Mouse (Mus musculus) kidney, embryonic 15.5 days (tissue): ENCODE measurements around the gene Dbh. TPM values are rescaled to one million over a fixed set of nuclear protein-coding genes. Genes with fewer than 3 reads are reported as not detected.

ENCODE experiments used
- ATAC-seq: fragments of 200-750 bp; cut with Nextera tagmentation; replicated peaks from 2 replicates; pipeline ENCODE4 v1.8.0; 2017; ENCODE audit warnings: moderate TSS enrichment; ENCODE audit not compliant: low FRiP score
- H3K27ac ChIP-seq: fragments of 300-500 bp; sonication (generic); 2 replicates; pipeline ENCODE4 v1.5.1; 2015; ENCODE audit warnings: mild to moderate bottlenecking, inconsistent platforms
- H3K27me3 ChIP-seq: fragments of 300-500 bp; sonication (generic); 2 replicates; pipeline ENCODE4 v1.6.1; 2015; ENCODE audit warnings: inconsistent platforms
- H3K36me3 ChIP-seq: fragments of 300-500 bp; sonication (generic); 2 replicates; pipeline ENCODE4 v1.6.1; 2015; ENCODE audit warnings: inconsistent platforms
- H3K4me1 ChIP-seq: fragments of 300-500 bp; sonication (generic); 2 replicates; pipeline ENCODE4 v1.6.1; 2015; ENCODE audit warnings: inconsistent platforms
- H3K4me2 ChIP-seq: fragments of 300-500 bp; sonication (generic); 2 replicates; pipeline ENCODE4 v1.6.1; 2015; ENCODE audit warnings: moderate library complexity, mild to moderate bottlenecking, inconsistent platforms
- H3K4me3 ChIP-seq: fragments of 300-500 bp; sonication (generic); replicated peaks from 2 replicates; pipeline ENCODE4 v1.5.1; 2015; ENCODE audit warnings: mild to moderate bottlenecking, inconsistent platforms
- H3K9ac ChIP-seq: fragments of 300-500 bp; sonication (generic); 2 replicates; pipeline ENCODE4 v1.6.1; 2015; ENCODE audit warnings: mild to moderate bottlenecking, inconsistent platforms
- H3K9me3 ChIP-seq: fragments of 300-500 bp; sonication (generic); replicated peaks from 2 replicates; pipeline ENCODE4 v1.6.1; 2016; ENCODE audit warnings: inconsistent platforms
- WGBS: fragments of 180-500 bp; shearing (Covaris S2); methylation state at CpG from one replicate; pipeline ENCODE4 v1.1.7; 2015; ENCODE audit warnings: mixed read lengths; 5-methylcytosine and 5-hydroxymethylcytosine counted together
- polyA plus RNA-seq: library from polyadenylated mRNA; unstranded; fragments of >200 nt; fragmentation: Nextera tagmentation; extraction: Ambion mirVana; gene quantifications from 2 replicates; pipeline ENCODE4 v1.2.1, GENCODE M21; 2015

Gene Dbh
- 3.5 and 19.1 TPM in 2 replicates for polyA plus RNA-seq

DNA sequence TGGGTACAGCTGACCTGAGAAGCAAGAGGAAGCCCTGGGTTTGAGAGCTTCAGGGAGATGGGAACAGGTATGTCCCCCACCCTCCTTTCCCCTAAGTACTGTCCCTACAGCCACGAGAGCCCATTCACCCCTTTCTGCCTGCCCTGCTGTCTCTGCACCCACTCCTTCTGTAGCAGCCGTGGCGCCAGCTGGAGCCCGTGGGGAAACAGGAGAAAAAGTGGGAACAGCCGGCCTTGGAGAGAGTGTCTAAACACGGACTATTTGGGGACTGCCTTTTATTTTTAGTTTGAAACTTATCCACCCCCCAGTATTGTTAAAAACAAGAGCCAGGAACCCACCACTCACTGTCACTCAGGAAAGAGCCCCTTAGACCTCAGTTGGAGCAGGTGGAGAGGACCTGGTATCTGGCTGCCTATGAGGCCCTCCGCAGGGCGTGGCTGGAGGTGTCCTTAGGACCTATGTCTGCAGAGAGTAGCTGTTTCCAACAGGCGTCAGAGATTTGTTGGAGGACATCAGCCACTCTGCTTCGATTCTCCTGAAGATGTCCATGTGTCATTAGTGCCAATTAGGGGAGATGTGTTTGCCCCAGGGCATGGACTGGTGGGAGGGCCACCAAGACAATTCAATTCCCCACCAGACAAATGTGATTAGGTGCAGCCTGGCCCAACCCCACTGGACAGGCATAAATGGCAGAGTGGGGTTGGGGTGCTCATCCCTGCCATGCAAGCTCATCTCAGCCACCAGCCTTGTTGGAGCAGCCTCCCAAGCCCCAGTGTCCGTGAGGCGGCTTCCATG, at the start of gene Dbh:
Gene Dbh (plus strand): TSS at position 438 of the 795 bp plus-strand sequence.
- Histone ChIP-seq H3K4me3 (no peak within 1 kb of the TSS), H3K36me3 (no peaks in the 10 kb centered on the region), H3K27ac (no peak within 1 kb of the TSS), H3K4me2 (no peak within 1 kb of the TSS), H3K27me3 (no peaks in the 10 kb centered on the region), H3K9ac (no peak within 1 kb of the TSS), H3K4me1 (no peaks in the 10 kb centered on the region), H3K9me3 (no peaks in the 10 kb centered on the region)
- ATAC-seq: no peak
- WGBS: 74% methylated on average over 12 of the region's 12 CpGs

DNA sequence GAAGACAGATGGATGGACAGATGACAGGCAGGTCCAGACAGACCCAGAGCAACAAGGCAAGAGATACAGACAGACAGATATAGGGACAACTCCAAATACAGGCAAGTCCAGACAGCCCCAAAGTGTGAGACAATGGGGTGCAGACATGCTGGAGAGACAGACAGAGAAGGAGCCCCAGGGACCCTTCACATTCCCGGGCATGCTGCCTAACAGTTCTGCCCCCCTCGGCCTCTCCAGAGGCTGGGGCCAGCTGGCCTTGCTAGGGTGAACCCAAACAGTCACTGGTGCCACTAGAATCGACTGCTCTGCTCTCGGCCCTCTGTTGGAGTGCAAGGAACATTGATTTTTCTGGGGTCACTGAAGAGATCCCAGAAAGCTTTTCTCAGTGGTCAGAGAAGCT, 46.6 kb upstream of the Dbh start:
- no peak for ATAC-seq
- no peaks in the 10 kb centered on the region for H3K36me3 ChIP-seq
- WGBS: 60% methylated on average over 4 of the region's 4 CpGs
- H3K27me3 ChIP-seq: no peaks in the 10 kb centered on the region
- H3K4me2 ChIP-seq: no peak overlapping the region
- peaks cover 16% of the 10 kb centered on the region for H3K4me1 ChIP-seq
- no peak overlapping the region for H3K9ac ChIP-seq
- H3K9me3 ChIP-seq: no peaks in the 10 kb centered on the region
- H3K27ac ChIP-seq: no peak overlapping the region
- no peak overlapping the region for H3K4me3 ChIP-seq

DNA sequence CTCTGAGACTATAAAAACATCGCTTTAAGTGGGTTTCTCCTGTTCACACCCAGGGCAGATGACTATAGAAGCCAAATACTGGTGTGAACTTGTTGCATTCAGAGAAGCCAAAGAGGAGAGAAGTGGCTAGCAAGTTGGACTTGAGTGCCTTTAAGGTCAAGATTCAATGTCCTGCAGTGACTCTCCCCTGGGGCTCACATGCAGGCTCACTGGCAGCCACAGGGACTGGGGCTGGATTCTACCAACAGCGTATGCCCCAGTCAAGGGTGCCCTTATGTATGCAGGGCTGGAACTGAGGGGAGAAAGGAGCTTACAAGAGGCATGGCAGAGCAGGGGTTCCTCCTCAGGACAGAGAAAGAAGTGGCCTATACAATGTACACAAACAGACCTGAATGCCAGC, 45.3 kb upstream of the Dbh start:
- Histone ChIP-seq H3K27ac (no peak overlapping the region), H3K27me3 (no peaks in the 10 kb centered on the region), H3K4me3 (no peak overlapping the region), H3K36me3 (no peaks in the 10 kb centered on the region), H3K9ac (no peak overlapping the region), H3K4me2 (no peak overlapping the region), H3K9me3 (no peaks in the 10 kb centered on the region), H3K4me1 (peaks cover 16% of the 10 kb centered on the region)
- ATAC-seq: no peak
- 74% methylated on average over 2 of the region's 2 CpGs for WGBS

DNA sequence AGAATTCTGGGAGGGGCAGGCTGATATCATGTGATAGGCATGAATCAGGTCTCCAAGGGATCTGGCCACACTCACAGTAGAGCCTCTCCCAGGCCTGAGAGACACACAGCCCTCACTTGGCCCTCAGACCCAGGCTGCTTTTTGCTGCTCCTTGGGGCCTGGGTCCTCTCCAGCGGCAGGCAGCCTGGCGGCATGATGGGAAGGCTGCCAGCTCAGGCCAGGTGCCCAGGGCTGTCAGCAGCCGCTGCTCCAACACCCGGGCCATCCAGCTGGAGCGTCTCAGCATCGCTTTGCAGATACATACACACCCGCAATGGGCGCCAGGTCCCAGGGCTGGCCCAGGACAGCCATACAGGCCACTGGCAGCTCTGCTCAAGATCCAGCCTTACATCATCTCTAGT, 44.8 kb upstream of the Dbh start:
- no peak overlapping the region for H3K9ac ChIP-seq
- ATAC-seq: no peak
- no peaks in the 10 kb centered on the region for H3K27me3 ChIP-seq
- no peak overlapping the region for H3K4me3 ChIP-seq
- WGBS: 76% methylated on average over 8 of the region's 8 CpGs
- no peak overlapping the region for H3K4me2 ChIP-seq
- peaks cover 16% of the 10 kb centered on the region for H3K4me1 ChIP-seq
- H3K9me3 ChIP-seq: no peaks in the 10 kb centered on the region
- H3K27ac ChIP-seq: no peak overlapping the region
- no peaks in the 10 kb centered on the region for H3K36me3 ChIP-seq

DNA sequence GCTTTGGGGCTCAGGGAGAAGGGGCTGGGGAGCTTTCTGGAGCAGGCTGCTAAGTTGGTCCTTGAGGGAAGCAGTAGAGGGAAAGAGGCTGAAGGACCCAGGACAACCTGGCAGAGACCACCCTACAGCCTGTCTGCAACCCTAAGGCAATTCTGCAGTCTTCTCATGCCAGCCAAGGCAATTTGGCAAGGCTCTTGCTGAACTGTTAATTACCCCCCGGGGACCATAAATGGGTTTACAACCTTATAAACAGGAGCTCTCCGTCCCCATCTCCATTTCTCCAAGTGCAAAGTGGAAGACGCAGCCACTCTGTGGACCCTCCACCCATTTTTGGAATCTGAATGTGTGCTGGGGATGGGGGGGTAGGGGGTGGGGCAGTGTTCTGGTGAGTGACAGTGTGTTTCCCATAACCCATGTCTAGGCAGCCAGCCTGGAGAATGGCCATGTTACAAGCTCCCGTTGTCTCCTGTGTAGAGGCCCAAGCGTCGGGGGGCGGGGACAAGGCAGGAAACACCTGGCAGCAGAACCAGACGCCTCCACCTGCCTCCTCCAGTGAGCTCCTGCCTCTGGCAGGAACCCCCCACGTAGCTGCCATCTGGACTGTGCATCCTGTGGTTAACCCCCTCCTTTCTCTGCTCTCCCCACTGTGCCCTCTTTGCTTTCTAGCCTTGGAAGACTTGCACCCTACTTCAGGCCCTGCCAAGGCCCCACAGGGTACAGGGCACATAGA, 43.2 kb upstream of the Dbh start:
- peaks cover 16% of the 10 kb centered on the region for H3K4me1 ChIP-seq
- no peaks in the 10 kb centered on the region for H3K27me3 ChIP-seq
- no peak overlapping the region for H3K9ac ChIP-seq
- ATAC-seq: no peak; the same call in 1 of the 2 replicates
- no peak overlapping the region for H3K4me2 ChIP-seq
- no peaks in the 10 kb centered on the region for H3K9me3 ChIP-seq
- 8% methylated on average over 9 of the region's 9 CpGs for WGBS
- H3K36me3 ChIP-seq: no peaks in the 10 kb centered on the region
- no peak overlapping the region for H3K4me3 ChIP-seq
- H3K27ac ChIP-seq: no peak overlapping the region

DNA sequence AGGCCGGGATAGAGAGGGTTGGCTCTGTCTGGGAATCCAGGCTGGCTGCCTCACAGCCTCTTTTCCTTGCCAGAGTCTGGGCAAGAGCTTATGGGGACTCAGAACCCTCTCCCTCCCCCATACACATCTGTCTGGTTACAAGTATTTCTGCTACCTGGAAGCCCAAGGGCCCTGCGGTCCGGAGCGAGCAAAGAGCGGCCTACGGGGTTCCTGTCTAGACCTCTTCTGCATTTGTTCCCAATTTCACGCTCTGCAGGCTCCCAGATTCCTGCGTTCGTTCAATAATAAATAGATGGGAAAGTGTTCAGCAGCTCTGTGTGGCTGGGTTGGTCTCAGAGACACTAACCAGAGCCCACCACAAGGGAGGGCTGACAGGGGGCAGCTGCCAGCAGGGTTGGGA, 42.5 kb upstream of the Dbh start:
- Histone ChIP-seq H3K9me3 (no peaks in the 10 kb centered on the region), H3K4me2 (no peak overlapping the region), H3K27me3 (no peaks in the 10 kb centered on the region), H3K4me1 (peaks cover 16% of the 10 kb centered on the region), H3K4me3 (no peak overlapping the region), H3K27ac (no peak overlapping the region), H3K36me3 (no peaks in the 10 kb centered on the region), H3K9ac (no peak overlapping the region)
- no peak for ATAC-seq
- WGBS: 51% methylated on average over 9 of the region's 9 CpGs

DNA sequence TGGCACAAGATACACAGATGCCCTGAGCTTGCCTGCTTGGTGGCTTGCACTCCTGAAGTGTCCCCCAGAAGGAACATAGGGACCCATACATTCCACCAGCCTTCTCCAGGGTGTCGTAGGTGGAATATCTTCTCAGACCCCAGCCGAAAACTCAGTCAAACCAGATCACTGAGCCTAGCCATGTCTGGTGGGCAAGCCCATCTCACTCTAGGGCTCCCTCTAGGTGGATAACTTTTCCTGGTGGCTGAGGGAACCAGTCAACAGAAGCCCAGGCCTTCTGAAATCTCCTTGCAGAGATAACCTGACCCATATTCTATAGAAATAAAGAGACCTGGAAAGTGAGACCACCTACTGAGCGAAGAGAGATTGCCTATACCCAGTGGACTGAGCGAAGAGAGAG, 41.9 kb upstream of the Dbh start:
- H3K4me3 ChIP-seq: no peak overlapping the region
- H3K4me2 ChIP-seq: no peak overlapping the region
- H3K27me3 ChIP-seq: no peaks in the 10 kb centered on the region
- peaks cover 16% of the 10 kb centered on the region for H3K4me1 ChIP-seq
- H3K9ac ChIP-seq: no peak overlapping the region
- no peaks in the 10 kb centered on the region for H3K36me3 ChIP-seq
- no peak overlapping the region for H3K27ac ChIP-seq
- no peaks in the 10 kb centered on the region for H3K9me3 ChIP-seq
- WGBS: 82% methylated on average over 4 of the region's 4 CpGs
- no peak for ATAC-seq

DNA sequence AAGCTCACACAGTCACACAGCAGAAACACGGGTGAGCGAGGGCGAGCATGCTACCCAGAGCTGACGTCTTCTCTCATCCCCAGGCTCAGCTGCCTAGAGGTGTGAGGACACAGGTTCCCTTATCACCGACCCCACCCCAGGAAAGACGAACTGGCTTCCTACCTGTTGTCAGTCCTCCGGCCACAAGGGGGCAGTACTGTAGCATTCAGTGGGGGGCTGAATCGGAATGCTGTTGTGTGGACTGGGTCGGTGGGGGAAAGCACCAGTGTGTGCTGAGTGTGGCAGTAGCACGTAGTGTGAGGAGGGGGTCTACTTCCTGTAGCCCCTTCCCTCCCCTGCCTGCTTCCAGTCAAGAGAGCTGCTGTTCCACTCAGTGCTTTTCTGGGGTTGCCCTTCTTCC, 39.1 kb upstream of the Dbh start:
- no peak overlapping the region for H3K27ac ChIP-seq
- no peak overlapping the region for H3K9ac ChIP-seq
- no peaks in the 10 kb centered on the region for H3K9me3 ChIP-seq
- H3K4me3 ChIP-seq: no peak overlapping the region
- no peak overlapping the region for H3K4me2 ChIP-seq
- WGBS: 38% methylated on average over 10 of the region's 10 CpGs
- peaks cover 16% of the 10 kb centered on the region for H3K4me1 ChIP-seq
- H3K27me3 ChIP-seq: no peaks in the 10 kb centered on the region
- no peak for ATAC-seq
- H3K36me3 ChIP-seq: no peaks in the 10 kb centered on the region

DNA sequence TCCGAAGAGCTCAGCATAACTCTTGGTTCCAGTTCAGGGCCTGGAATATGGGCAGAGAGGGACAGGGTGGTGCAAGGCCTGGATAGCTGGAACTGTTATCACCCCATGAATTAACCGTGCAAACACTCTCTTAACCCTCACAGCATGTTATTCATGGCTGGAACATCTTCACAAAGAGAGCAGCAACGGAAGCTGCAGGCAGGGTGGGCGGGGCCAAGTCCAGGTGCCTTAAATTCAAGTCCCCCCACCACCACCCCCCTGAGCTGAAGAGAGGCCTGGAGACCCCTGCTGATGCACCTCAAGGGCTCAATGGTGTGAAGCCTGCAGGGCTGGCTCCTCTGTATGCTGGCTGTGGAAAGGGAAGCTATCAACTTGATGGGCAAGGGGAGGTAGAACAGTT, 38.5 kb upstream of the Dbh start:
- Histone ChIP-seq H3K4me2 (no peak overlapping the region), H3K9me3 (no peaks in the 10 kb centered on the region), H3K4me1 (peaks cover 11% of the 10 kb centered on the region), H3K27ac (no peak overlapping the region), H3K4me3 (no peak overlapping the region), H3K36me3 (no peaks in the 10 kb centered on the region), H3K9ac (no peak overlapping the region), H3K27me3 (no peaks in the 10 kb centered on the region)
- no peak for ATAC-seq
- WGBS: 55% methylated on average over 4 of the region's 4 CpGs

DNA sequence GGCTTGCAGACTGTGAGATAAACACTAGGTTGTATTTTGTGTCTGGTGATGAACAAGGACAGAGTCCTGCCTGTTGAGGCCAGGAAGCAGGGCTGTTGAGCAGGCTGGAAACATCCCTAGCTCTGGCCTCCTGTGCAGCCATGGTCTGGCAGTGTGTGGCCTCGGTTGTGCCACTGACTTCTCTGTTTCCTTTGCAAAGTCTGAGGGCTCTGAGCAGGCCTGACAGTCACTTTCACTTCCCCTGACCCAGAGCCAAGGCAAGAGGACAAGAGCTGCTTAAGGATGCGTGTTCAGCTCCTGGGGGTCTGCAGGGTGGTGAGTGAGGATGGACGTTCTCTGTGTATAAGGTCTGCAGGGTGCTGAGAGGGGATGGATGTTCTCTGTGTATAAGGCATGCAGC, 36.0 kb upstream of the Dbh start:
- Histone ChIP-seq H3K9ac (no peak overlapping the region), H3K4me2 (no peak overlapping the region), H3K4me3 (no peak overlapping the region), H3K9me3 (no peaks in the 10 kb centered on the region), H3K27ac (no peak overlapping the region), H3K27me3 (no peaks in the 10 kb centered on the region), H3K36me3 (no peaks in the 10 kb centered on the region), H3K4me1 (no peaks in the 10 kb centered on the region)
- ATAC-seq: no peak
- 73% methylated on average over 3 of the region's 3 CpGs for WGBS

DNA sequence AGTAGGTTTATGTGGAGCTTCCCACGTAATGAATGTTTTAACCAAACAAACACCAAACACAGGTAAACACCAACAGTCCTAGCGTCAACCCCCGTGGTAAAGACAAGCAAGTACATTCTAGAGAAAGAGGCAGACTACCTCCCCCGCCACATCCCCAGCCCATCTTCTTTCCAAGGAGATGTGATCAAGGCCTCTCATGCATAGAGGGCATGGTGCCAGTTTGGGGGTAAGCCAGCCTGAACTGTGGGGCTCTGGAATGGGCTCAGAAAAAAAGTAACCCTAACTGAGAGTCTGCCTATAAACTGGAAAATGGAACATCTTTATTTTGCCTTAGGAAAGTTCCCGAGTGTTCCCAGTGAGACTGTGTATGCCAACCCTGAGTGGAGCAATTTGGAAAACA, 29.1 kb upstream of the Dbh start:
- no peaks in the 10 kb centered on the region for H3K4me1 ChIP-seq
- H3K4me2 ChIP-seq: no peak overlapping the region
- no peak overlapping the region for H3K4me3 ChIP-seq
- no peak overlapping the region for H3K27ac ChIP-seq
- no peak for ATAC-seq
- WGBS: 75% methylated on average over 5 of the region's 5 CpGs
- no peaks in the 10 kb centered on the region for H3K9me3 ChIP-seq
- H3K27me3 ChIP-seq: peaks cover 24% of the 10 kb centered on the region
- no peak overlapping the region for H3K9ac ChIP-seq
- H3K36me3 ChIP-seq: no peaks in the 10 kb centered on the region

DNA sequence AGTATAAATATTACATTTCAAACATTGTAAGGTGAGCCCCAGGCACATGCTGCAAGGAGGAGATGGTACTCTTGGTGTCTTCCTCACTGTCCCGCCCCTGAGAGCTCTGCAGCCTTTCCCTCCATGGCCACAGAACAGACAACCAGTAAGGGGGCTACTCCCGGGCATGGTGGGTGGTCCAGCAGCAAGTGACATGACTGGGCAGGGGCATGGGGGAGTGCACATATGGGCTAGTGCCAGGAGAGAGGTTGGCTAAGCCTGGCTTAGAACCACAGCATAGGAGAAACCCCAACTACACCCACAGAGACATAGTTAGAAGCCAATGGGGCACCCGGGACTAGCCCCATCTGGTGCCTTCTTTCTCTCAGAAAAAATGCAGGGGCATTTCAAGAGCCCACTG, 28.7 kb upstream of the Dbh start:
- 62% methylated on average over 3 of the region's 3 CpGs for WGBS
- no peak for ATAC-seq

More for the DNA sequence above, 28.7 kb upstream of the Dbh start:
- Histone ChIP-seq H3K4me1 (no peaks in the 10 kb centered on the region), H3K4me3 (no peak overlapping the region), H3K27ac (no peak overlapping the region), H3K27me3 (peaks cover 28% of the 10 kb centered on the region), H3K9ac (no peak overlapping the region), H3K9me3 (no peaks in the 10 kb centered on the region), H3K36me3 (no peaks in the 10 kb centered on the region), H3K4me2 (no peak overlapping the region)
